Mouse (Mus musculus) megakaryocyte, embryonic 14.5 days (primary cell): Measurements from ENCODE around the gene Tmigd3.

Experiments
- FLI1 ChIP-seq: IDR thresholded peaks from 2 replicates; pipeline ENCODE4 v1.6.1; 2012; ENCODE audit warnings: low read length, inconsistent platforms, mixed read lengths
- GATA1 ChIP-seq: IDR thresholded peaks from 3 replicates; pipeline ENCODE4 v1.6.1; 2012; ENCODE audit warnings: mixed read lengths, low read length, inconsistent platforms, borderline replicate concordance

- TF ChIP-seq GATA1 (no peak), FLI1 (no peak)
Observed at GRCm38 (mm10) chr3:105836883-105837282, 33.8 kb upstream of the Tmigd3 start.
